Mouse (Mus musculus): ENCODE results near the gene Slc37a1.

DNA sequence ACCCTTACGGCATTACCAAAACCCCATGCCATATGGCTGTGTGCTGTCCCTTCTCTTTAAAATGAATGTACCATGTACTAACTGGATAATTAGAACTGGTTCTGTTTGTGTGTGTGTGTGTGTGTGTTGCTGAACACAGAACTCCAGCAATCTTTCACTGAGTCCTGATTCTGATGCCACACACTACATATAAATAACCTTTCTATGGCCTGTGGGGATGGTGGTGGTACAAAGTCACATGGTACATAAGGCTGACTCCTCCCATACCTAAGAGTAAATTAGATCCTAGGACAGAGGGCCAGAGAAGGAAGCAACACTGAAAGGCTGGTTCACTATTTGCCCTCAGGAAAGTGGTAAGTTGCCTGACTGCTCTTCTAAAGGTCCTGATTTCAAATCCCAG lies at the start of gene Slc37a1:
- no peak for TF ChIP-seq POLR2A (IDR thresholded peaks at IDR 0.05; ENCODE audit: insufficient read depth, low read depth, low read length)
- TF ChIP-seq CTCF (IDR thresholded peaks at IDR 0.05), result no peak
- TF ChIP-seq EP300 (IDR thresholded peaks at IDR 0.05; ENCODE audit: insufficient read depth, low read depth, low read length), result no peak
